Mouse (Mus musculus): ENCODE data around the gene Pdzd4. TPM values are rescaled to one million over a fixed set of nuclear protein-coding genes. Genes with fewer than 3 reads are reported as not detected.

The Pdzd4 gene
- total and polyA plus RNA-seq, 3 experiments, result 0.46 to 2.7 TPM; not detected in 1

DNA sequence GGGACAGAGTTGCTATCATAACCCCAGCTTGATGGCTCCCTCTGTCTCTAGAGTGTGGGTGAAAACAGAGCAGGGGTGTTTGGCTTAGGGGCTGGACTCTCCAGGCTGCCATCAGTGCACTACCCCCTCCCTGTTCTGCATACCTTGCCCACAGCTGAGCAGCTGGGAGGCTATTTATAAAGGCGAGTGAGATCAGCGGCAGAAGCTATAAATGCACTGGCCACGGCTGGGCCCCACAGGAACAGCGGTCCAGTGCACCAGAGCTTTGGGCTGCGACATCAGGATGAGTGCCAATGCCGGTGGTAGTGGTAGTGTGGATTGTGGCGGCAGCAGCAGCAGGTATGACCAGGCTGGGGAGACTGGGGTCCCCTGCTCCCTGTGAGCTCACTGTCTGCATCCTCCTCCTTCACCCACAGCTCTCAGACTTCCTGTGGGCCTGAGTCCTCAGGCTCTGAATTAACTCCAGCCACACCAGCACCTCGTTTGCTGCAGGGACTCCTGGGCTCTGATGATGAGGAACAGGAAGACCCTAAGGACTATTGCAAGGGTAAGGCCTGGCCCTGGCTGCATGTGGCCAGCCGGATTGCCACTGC lies 50.5 kb downstream of the Pdzd4 start, which contains the start of gene Srpk3:
TSS of gene Srpk3 (plus strand) at position 238 of the 593 bp plus-strand sequence.
- no peak within 1 kb of the TSS for H3K9ac ChIP-seq (ENCODE audit: control insufficient read depth, low read depth, low read length, poor library complexity, severe bottlenecking)
- H3K36me3 ChIP-seq (ENCODE audit: control insufficient read depth in 1 of 2, insufficient read depth in 2 of 2, low read length in 2 of 2), result no peaks in the 10 kb centered on the region; a peak in 2 of 4 replicates
- H3K79me2 ChIP-seq (ENCODE audit: control insufficient read depth, insufficient read depth, low read length, poor library complexity), result no peaks in the 10 kb centered on the region
- H3K9me3 ChIP-seq (replicated peaks; ENCODE audit: insufficient read depth, low read length), result no peaks in the 10 kb centered on the region
- TF ChIP-seq RAD21 (IDR thresholded peaks at IDR 0.05; ENCODE audit: low read depth, low read length), result no peak
- no peak for TF ChIP-seq MAFK (IDR thresholded peaks at IDR 0.05; ENCODE audit: borderline replicate concordance, low read depth, low read length)
- H3K27ac ChIP-seq (ENCODE audit: control insufficient read depth, low read depth, low read length), result no peak within 1 kb of the TSS
- H3K4me1 ChIP-seq (ENCODE audit: control insufficient read depth in 1 of 2, insufficient read depth in 2 of 2, low read length in 2 of 2), result no peaks in the 10 kb centered on the region
- DNase-seq (ENCODE audit: low read depth, low spot score), result no peak
- no peak within 1 kb of the TSS for H3K4me3 ChIP-seq (ENCODE audit: control insufficient read depth in 1 of 2, insufficient read depth in 1 of 2, low read depth in 2 of 2, low read length in 2 of 2)
- no peaks in the 10 kb centered on the region for H3K27me3 ChIP-seq (ENCODE audit: control insufficient read depth in 1 of 2, insufficient read depth in 2 of 2, low read length in 2 of 2)

DNA sequence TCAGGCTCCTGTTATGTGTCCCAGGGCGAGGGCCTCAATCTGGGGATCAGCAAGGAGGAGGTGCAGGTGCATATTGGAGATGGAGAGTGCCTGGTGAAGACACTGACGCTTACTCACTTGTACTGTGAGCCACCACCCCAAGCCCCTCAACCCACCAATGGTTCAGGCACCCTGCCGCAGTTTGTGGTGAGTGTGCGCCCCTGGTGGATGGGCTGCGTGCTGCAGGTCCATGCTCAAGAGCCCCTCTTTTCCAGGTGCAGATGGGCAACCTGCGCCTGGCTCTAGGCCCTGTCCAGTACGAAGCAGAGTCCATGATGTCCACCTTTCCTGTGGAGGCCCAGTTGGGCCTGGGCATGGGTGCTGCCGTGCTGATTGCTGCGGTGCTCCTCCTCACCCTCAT lies 57.5 kb downstream of the Pdzd4 start:
- Histone ChIP-seq H3K4me1 (ENCODE audit: control insufficient read depth in 1 of 2, insufficient read depth in 2 of 2, low read length in 2 of 2) (peaks cover 0 to 9% of the 10 kb centered on the region in 2 experiments; a peak in 2 of 4 replicates), H3K9me3 (replicated peaks; ENCODE audit: insufficient read depth, low read length) (no peaks in the 10 kb centered on the region), H3K9ac (ENCODE audit: control insufficient read depth, low read depth, low read length, poor library complexity, severe bottlenecking) (no peak overlapping the region), H3K27ac (ENCODE audit: control insufficient read depth, low read depth, low read length) (no peak overlapping the region), H3K79me2 (ENCODE audit: control insufficient read depth, insufficient read depth, low read length, poor library complexity) (no peaks in the 10 kb centered on the region), H3K36me3 (ENCODE audit: control insufficient read depth in 1 of 2, insufficient read depth in 2 of 2, low read length in 2 of 2) (peaks cover 0 to 6% of the 10 kb centered on the region in 2 experiments; a peak in 2 of 4 replicates), H3K27me3 (ENCODE audit: control insufficient read depth in 1 of 2, insufficient read depth in 2 of 2, low read length in 2 of 2) (no peaks in the 10 kb centered on the region), H3K4me3 (ENCODE audit: control insufficient read depth in 1 of 2, insufficient read depth in 1 of 2, low read depth in 2 of 2, low read length in 2 of 2) (no peak overlapping the region)
- peak; percentile 22 for DNase-seq (ENCODE audit: low read depth, low spot score)
- no peak for TF ChIP-seq TCF12 (IDR thresholded peaks at IDR 0.05; ENCODE audit: low read depth, low read length)
- no peak for TF ChIP-seq USF1 (IDR thresholded peaks at IDR 0.05; ENCODE audit: low read depth, low read length)
- peak; percentile 36 to 64 (median 44) for TF ChIP-seq CTCF (IDR thresholded peaks at IDR 0.05 in 2 of 3, conservative IDR thresholded peaks at IDR 0.05 in 1 of 3; ENCODE audit: control insufficient read depth in 1 of 3, insufficient read depth in 1 of 3, low read depth in 2 of 3, low read length in 3 of 3, poor library complexity in 1 of 3, severe bottlenecking in 1 of 3)
- no peak for TF ChIP-seq CHD2 (IDR thresholded peaks at IDR 0.05; ENCODE audit: low read length)
- TF ChIP-seq BHLHE40 (IDR thresholded peaks at IDR 0.05; ENCODE audit: borderline replicate concordance, low read depth, low read length), result no peak
- no peak for TF ChIP-seq GATA1 (IDR thresholded peaks at IDR 0.05; ENCODE audit: low read depth, low read length)
- TF ChIP-seq POLR2AphosphoS2 (IDR thresholded peaks at IDR 0.05; ENCODE audit: low read length), result no peak
- peak; percentile 36 for TF ChIP-seq RAD21 (IDR thresholded peaks at IDR 0.05; ENCODE audit: low read depth, low read length)

DNA sequence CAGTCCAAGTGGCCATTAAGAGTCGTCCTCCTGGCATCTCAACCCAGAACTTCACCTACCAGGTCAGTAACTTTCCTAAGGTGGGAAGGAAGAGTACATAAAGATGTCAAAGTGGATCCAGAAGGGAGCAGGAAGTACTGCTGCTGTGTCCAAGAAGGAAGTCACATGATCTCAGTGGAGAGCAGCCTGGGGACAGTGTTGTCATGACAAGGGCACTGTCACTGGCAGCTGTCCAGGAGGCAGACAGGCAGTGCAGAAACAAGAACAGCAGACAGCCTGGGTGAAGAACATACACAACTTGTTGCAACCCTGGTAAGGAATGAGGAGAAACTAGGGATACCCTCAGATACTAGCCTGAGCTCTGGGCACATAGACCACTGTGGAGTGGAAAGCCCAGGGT lies 59.5 kb downstream of the Pdzd4 start:
- Histone ChIP-seq H3K27me3 (ENCODE audit: control insufficient read depth in 1 of 2, insufficient read depth in 2 of 2, low read length in 2 of 2) (no peaks in the 10 kb centered on the region), H3K4me1 (ENCODE audit: control insufficient read depth in 1 of 2, insufficient read depth in 2 of 2, low read length in 2 of 2) (peaks cover 0 to 9% of the 10 kb centered on the region in 2 experiments; a peak in 2 of 4 replicates), H3K36me3 (ENCODE audit: control insufficient read depth in 1 of 2, insufficient read depth in 2 of 2, low read length in 2 of 2) (peaks cover 0 to 6% of the 10 kb centered on the region in 2 experiments; a peak in 2 of 4 replicates), H3K79me2 (ENCODE audit: control insufficient read depth, insufficient read depth, low read length, poor library complexity) (no peaks in the 10 kb centered on the region), H3K9ac (ENCODE audit: control insufficient read depth, low read depth, low read length, poor library complexity, severe bottlenecking) (0 out of 2 replicates have a peak overlapping the region, but pooled peaks have one; percentile 22), H3K4me3 (ENCODE audit: control insufficient read depth in 1 of 2, insufficient read depth in 1 of 2, low read depth in 2 of 2, low read length in 2 of 2) (no peak overlapping the region), H3K9me3 (replicated peaks; ENCODE audit: insufficient read depth, low read length) (no peaks in the 10 kb centered on the region), H3K27ac (ENCODE audit: control insufficient read depth, low read depth, low read length) (no peak overlapping the region)
- no peak for TF ChIP-seq NRF1 (IDR thresholded peaks at IDR 0.05; ENCODE audit: insufficient read depth, low read depth, low read length, poor library complexity, severe bottlenecking)
- peak; percentile 80 for TF ChIP-seq USF1 (IDR thresholded peaks at IDR 0.05; ENCODE audit: low read depth, low read length)
- TF ChIP-seq USF2 (IDR thresholded peaks at IDR 0.05; ENCODE audit: borderline replicate concordance in 1 of 2, insufficient read depth in 1 of 2, low read depth in 1 of 2, low read length in 2 of 2), result 0 out of 4 replicates have a peak, but pooled peaks of 1 of the 2 experiments have one; percentile 7
- no peak for TF ChIP-seq TCF12 (IDR thresholded peaks at IDR 0.05; ENCODE audit: low read depth, low read length)
- DNase-seq (ENCODE audit: low read depth, low spot score), result peak; percentile 66
